Mouse (Mus musculus): ENCODE results near the gene Lamtor5. TPM values are rescaled to one million over a fixed set of nuclear protein-coding genes. Genes with fewer than 3 reads are reported as not detected.
A peak's percentile ranks its signal among the peaks of the same experiment; 100 is the strongest.

Gene Lamtor5
- polyA plus RNA-seq, 1 experiment from 2014 or later, result 176 TPM

DNA sequence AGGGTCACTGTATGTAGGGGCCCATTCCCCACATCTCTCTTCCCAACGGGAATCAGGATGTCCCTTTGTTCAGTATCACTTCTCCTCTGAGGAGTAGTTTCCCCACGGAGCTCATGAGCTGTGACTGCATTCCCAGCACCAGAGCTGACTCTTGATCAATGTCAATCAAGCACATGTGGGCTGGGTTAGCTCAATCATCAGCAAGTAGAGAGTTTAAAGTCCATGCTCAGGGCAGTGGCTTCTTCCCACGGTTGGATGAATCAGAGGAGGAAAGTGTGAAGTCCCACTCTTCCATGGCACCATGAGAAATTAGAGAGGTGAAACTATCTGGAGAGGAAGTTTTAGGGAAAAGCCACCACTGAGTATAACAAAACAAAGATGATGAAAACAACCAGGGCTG lies 29.6 kb upstream of the Lamtor5 start:
- no peaks in the 10 kb centered on the region for H3K36me3 ChIP-seq
- WGBS, result 70% methylated on average over 3 of the region's 3 CpGs
- no peak overlapping the region for H3K4me2 ChIP-seq
- no peaks in the 10 kb centered on the region; the same call in 1 of the 2 replicates for H3K4me1 ChIP-seq (replicated peaks)
- no peak overlapping the region for H3K4me3 ChIP-seq
- no peak overlapping the region for H3K9ac ChIP-seq
- H3K27ac ChIP-seq (replicated peaks), result no peak overlapping the region
- no peak for ATAC-seq (ENCODE audit: low FRiP score, low read depth)
- no peaks in the 10 kb centered on the region; the same call in 1 of the 2 replicates for H3K27me3 ChIP-seq
- H3K9me3 ChIP-seq, result no peaks in the 10 kb centered on the region

DNA sequence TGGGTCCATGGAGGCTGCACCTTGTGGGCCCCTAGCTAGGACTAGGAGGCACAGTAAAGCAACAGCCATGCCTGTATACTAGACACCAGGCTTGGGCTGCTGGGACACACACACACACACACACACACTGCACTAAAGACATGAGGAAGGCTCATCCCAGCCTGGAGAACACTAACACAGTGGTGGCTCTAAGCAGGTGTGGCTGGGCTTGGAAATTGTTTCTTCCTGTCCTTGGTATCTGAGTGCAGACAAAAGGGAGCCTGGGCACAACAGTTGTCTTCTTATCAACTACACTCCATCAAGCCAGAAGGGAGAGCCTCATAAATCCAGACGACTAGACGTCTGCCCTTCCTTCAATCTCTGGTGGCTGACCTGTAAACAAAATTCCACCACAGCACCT lies 28.3 kb upstream of the Lamtor5 start:
- ATAC-seq (ENCODE audit: low FRiP score, low read depth), result no peak
- H3K9ac ChIP-seq, result no peak overlapping the region
- no peak overlapping the region for H3K4me2 ChIP-seq
- H3K4me1 ChIP-seq (replicated peaks), result no peaks in the 10 kb centered on the region; the same call in 1 of the 2 replicates
- 80% methylated on average over 2 of the region's 2 CpGs for WGBS
- no peaks in the 10 kb centered on the region for H3K9me3 ChIP-seq
- no peak overlapping the region for H3K4me3 ChIP-seq
- no peaks in the 10 kb centered on the region for H3K36me3 ChIP-seq
- H3K27ac ChIP-seq (replicated peaks), result no peak overlapping the region
- no peaks in the 10 kb centered on the region for H3K27me3 ChIP-seq

- H3K4me3 ChIP-seq, result no peak overlapping the region
- no peaks in the 10 kb centered on the region for H3K9me3 ChIP-seq
- no peaks in the 10 kb centered on the region for H3K27me3 ChIP-seq
- H3K27ac ChIP-seq (replicated peaks), result no peak overlapping the region
- no peak overlapping the region for H3K9ac ChIP-seq
- no peak for ATAC-seq (ENCODE audit: low FRiP score, low read depth)
- H3K36me3 ChIP-seq, result no peaks in the 10 kb centered on the region
- H3K4me1 ChIP-seq (replicated peaks), result peaks cover 6% of the 10 kb centered on the region; the same call in 1 of the 2 replicates
- 63% methylated on average over 4 of the region's 4 CpGs for WGBS
- H3K4me2 ChIP-seq, result no peak overlapping the region
These were observed 26.6 kb upstream of the Lamtor5 start for GRCm38 (mm10) chr3:107252035-107252434.

DNA sequence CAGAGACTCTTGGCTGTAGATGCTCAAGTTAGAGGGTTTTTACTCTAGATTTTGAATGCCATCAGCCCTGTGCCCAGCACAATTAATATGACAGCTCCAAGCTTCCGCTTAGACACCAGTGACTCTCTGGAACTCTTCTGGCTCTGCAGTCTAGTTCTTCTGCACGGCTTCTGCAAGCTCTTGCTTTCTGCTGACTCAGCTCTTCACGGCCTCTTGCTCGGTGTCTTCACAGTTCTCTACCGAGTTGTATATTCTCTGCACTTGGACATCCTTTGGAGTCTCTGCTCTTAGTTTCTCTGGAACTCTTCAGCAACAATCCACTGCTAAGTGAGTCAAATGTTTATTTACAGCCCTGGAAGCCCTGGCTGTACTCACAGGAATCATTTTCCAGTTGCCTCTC lies 24.7 kb upstream of the Lamtor5 start:
- ATAC-seq (ENCODE audit: low FRiP score, low read depth), result no peak
- WGBS, result 81% methylated on average over 5 of the region's 5 CpGs
- H3K4me2 ChIP-seq, result no peak overlapping the region
- H3K4me3 ChIP-seq, result no peak overlapping the region
- no peaks in the 10 kb centered on the region for H3K27me3 ChIP-seq
- H3K4me1 ChIP-seq (replicated peaks), result peaks cover 13% of the 10 kb centered on the region
- no peak overlapping the region for H3K27ac ChIP-seq (replicated peaks)
- no peak overlapping the region for H3K9ac ChIP-seq
- no peaks in the 10 kb centered on the region for H3K9me3 ChIP-seq
- H3K36me3 ChIP-seq, result no peaks in the 10 kb centered on the region

DNA sequence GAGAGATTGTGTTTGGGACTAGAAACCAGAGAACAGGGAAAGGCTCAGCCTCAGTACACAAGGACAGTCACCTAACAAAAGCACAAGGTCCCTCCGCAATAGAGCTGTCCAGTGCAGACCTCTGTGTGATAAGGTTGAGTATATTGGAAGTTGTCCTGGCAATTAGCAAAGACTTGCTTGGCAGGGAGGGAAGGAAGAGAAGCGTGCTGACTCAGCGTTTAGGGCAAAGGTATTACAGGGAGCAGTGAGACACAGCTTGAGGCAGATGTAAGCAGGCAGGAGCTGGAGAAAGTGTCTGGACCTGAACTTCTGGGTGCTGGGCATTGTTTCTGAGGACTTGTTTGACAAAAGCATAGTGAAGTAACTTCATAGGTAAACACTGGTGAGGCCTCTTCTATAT lies 22.7 kb upstream of the Lamtor5 start:
- H3K4me3 ChIP-seq, result no peak overlapping the region
- H3K9me3 ChIP-seq, result no peaks in the 10 kb centered on the region
- no peaks in the 10 kb centered on the region for H3K36me3 ChIP-seq
- H3K27me3 ChIP-seq, result no peaks in the 10 kb centered on the region
- H3K4me1 ChIP-seq (replicated peaks), result peaks cover 18% of the 10 kb centered on the region
- no peak overlapping the region for H3K27ac ChIP-seq (replicated peaks)
- no peak overlapping the region for H3K4me2 ChIP-seq
- no peak for ATAC-seq (ENCODE audit: low FRiP score, low read depth)
- 85% methylated on average over 3 of the region's 3 CpGs for WGBS
- H3K9ac ChIP-seq, result no peak overlapping the region

DNA sequence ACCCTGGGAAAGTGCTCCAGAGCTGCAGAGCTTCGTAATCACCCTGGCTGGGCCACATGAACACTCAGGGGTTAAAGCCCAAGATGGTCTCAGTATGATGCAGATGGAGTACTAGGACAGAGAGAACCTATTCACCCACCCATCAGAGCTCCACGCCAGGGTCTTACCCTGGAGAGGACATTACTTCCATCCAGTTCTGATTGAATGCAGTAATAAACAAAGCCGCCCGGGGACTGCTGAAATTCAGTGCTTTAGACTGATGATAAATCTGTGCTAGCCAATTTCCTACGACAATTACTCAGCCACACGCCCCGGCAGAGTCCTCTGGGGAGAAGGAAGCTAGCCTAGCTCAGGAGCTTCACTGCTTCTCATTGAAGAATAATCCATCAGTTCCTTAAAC lies 21.9 kb upstream of the Lamtor5 start:
- no peaks in the 10 kb centered on the region for H3K27me3 ChIP-seq
- peak; percentile 43; the same call in 1 of the 2 replicates for ATAC-seq (ENCODE audit: low FRiP score, low read depth)
- 42% methylated on average over 7 of the region's 7 CpGs for WGBS
- H3K36me3 ChIP-seq, result no peaks in the 10 kb centered on the region
- no peak overlapping the region for H3K27ac ChIP-seq (replicated peaks)
- no peak overlapping the region for H3K4me2 ChIP-seq
- no peaks in the 10 kb centered on the region for H3K9me3 ChIP-seq
- no peak overlapping the region for H3K4me3 ChIP-seq
- H3K4me1 ChIP-seq (replicated peaks), result peaks cover 26% of the 10 kb centered on the region
- H3K9ac ChIP-seq, result no peak overlapping the region

- no peak overlapping the region for H3K4me3 ChIP-seq
- 47% methylated on average over 5 of the region's 5 CpGs for WGBS
- no peak for ATAC-seq (ENCODE audit: low FRiP score, low read depth)
- peak overlapping the region; percentile 5; the same call in 1 of the 2 replicates for H3K27ac ChIP-seq (replicated peaks)
- H3K27me3 ChIP-seq, result no peaks in the 10 kb centered on the region
- no peak overlapping the region for H3K4me2 ChIP-seq
- H3K9me3 ChIP-seq, result no peaks in the 10 kb centered on the region
- no peak overlapping the region for H3K9ac ChIP-seq
- H3K4me1 ChIP-seq (replicated peaks), result peaks cover 28% of the 10 kb centered on the region
- no peaks in the 10 kb centered on the region for H3K36me3 ChIP-seq
These were observed 20.7 kb upstream of the Lamtor5 start for GRCm38 (mm10) chr3:107257924-107258323.

DNA sequence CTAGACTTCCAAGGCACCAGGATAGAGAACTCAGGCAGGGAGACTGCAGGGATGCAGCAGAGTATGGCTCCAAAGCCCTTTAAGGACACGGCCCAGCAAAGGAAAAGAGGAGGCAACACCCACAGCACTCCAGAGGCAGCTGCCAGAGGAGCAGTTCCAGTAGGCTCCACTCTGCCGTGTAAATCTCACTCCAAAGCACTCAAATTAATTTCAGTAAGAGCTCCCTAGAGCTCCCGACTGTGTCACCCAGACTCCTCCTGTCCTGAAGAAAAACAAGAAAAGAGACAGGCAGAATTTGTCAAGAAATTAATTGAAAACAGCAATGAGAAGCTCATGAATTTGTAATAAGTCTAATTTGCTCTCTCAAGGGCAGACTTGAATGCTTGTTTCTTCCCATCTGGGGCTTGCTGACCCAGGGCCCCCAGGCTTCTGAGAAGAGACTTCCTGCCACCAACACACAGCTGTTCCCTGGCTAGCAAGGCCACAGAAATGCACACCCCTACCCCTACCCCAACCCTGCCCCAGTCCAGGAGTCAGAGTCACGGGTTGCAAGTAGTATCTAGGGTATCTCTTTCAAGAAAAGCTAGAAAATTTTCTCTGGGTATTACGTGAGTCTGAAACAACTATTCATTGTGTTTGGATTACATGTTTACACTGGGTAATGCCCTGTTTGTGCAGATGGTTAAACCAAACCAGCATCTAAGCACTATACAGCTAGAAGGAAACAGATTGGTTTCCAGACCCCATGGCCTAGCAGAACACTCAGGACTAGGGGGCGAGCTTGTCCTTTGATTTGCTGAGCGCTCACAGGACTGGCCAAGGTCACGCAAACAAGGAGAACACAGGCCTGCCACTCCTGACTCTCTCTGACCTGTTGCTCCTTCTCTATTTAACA lies 17.5 kb upstream of the Lamtor5 start:
- peak; percentile 63 for ATAC-seq (ENCODE audit: low FRiP score, low read depth)
- Histone ChIP-seq H3K36me3 (no peaks in the 10 kb centered on the region), H3K4me2 (no peak overlapping the region), H3K4me3 (no peak overlapping the region), H3K9me3 (no peaks in the 10 kb centered on the region), H3K9ac (no peak overlapping the region), H3K27ac (replicated peaks) (peak overlapping the region; percentile 59; the same call in 1 of the 2 replicates), H3K4me1 (replicated peaks) (peaks cover 28% of the 10 kb centered on the region), H3K27me3 (no peaks in the 10 kb centered on the region)
- 31% methylated on average over 8 of the region's 8 CpGs for WGBS

DNA sequence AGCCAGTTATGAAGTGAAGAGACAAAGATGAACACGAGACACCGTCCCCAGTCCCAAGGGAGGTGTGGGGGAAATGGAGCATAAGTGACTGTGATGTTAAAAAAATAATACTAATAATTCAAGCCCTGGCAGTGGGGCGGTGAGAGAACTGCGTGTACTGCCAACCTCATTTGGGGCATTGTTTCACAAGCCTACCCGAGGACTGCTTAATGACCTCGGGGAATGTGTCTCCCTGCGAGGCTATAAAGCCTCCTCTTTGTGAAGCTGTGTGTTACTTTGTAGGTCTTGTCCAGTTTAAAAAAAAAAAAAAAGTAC lies 16.9 kb upstream of the Lamtor5 start:
- 19% methylated on average over 7 of the region's 7 CpGs for WGBS
- Histone ChIP-seq H3K4me1 (replicated peaks) (peaks cover 23% of the 10 kb centered on the region), H3K36me3 (no peaks in the 10 kb centered on the region), H3K4me3 (no peak overlapping the region), H3K9me3 (no peaks in the 10 kb centered on the region), H3K4me2 (no peak overlapping the region), H3K27ac (replicated peaks) (no peak overlapping the region), H3K9ac (no peak overlapping the region), H3K27me3 (no peaks in the 10 kb centered on the region)
- peak; percentile 31; the same call in 1 of the 2 replicates for ATAC-seq (ENCODE audit: low FRiP score, low read depth)

DNA sequence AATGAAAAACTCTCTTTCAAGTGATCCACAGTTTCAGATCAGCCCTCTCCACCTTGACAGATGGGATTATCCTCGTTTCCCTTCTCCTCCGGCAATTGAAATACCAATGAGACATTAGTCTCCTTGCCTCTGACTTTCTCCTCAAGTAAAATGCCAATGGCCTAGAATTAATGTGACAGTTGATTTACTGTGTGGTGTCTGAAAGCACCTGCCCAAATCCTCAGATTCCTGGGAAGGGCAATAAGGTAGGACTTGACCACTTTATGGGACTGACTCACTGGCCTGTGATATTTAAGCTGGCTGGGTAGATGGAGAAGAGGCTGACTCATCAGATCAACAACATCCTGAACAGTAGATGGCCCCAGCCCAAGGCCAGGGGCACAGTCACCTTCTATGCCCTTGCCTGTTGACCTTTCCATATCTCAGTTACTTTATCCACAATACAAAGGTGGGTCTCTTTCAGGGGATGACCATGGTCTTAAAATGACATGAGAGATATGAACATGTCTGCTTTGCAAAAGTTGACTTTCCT lies 11.8 kb upstream of the Lamtor5 start:
- H3K27me3 ChIP-seq, result no peaks in the 10 kb centered on the region
- no peak overlapping the region for H3K27ac ChIP-seq (replicated peaks)
- no peak overlapping the region for H3K4me2 ChIP-seq
- H3K36me3 ChIP-seq, result no peaks in the 10 kb centered on the region
- H3K4me1 ChIP-seq (replicated peaks), result peaks cover 1% of the 10 kb centered on the region
- H3K9ac ChIP-seq, result no peak overlapping the region
- WGBS, result 70% methylated on average over 2 of the region's 2 CpGs
- no peak for ATAC-seq (ENCODE audit: low FRiP score, low read depth)
- H3K9me3 ChIP-seq, result no peaks in the 10 kb centered on the region
- no peak overlapping the region for H3K4me3 ChIP-seq

GRCm38 (mm10) chr3:107272433-107272832 lies 6.2 kb upstream of the Lamtor5 start:
- no peaks in the 10 kb centered on the region for H3K36me3 ChIP-seq
- 92% methylated on average over 3 of the region's 3 CpGs for WGBS

DNA sequence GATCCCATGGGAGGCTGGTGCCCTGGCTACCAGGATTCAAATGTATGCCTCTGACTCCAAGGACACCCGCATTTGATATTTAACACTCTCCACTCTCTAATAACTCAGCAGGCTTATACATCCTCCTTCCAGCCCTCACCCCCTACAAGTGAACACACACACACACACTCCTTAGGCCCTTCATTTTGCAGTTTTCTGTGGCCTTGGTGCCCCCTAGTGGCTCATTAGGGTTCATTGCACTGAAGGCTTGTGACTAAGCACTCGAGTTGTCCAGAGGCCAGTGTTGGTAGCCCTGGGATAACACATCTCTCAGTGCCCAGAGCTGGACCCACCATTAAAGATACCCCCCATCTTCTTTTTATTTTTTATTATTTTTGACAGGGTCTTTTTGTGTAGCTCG lies 4.8 kb upstream of the Lamtor5 start:
- H3K4me3 ChIP-seq, result no peak overlapping the region
- peaks cover 5% of the 10 kb centered on the region for H3K4me1 ChIP-seq (replicated peaks)
- no peaks in the 10 kb centered on the region for H3K36me3 ChIP-seq
- 14% methylated on average over 3 of the region's 3 CpGs for WGBS
- no peak overlapping the region for H3K4me2 ChIP-seq
- H3K27me3 ChIP-seq, result no peaks in the 10 kb centered on the region
- H3K9me3 ChIP-seq, result no peaks in the 10 kb centered on the region
- ATAC-seq (ENCODE audit: low FRiP score, low read depth), result peak; percentile 83
- no peak overlapping the region for H3K27ac ChIP-seq (replicated peaks)
- H3K9ac ChIP-seq, result no peak overlapping the region

More at GRCm38 (mm10) chr3:107272433-107272832, 6.2 kb upstream of the Lamtor5 start:
- no peaks in the 10 kb centered on the region for H3K27me3 ChIP-seq
- no peak overlapping the region for H3K4me2 ChIP-seq
- no peaks in the 10 kb centered on the region for H3K4me1 ChIP-seq (replicated peaks)
- no peak overlapping the region for H3K27ac ChIP-seq (replicated peaks)
- no peak overlapping the region for H3K9ac ChIP-seq
- H3K4me3 ChIP-seq, result no peak overlapping the region
- H3K9me3 ChIP-seq, result no peaks in the 10 kb centered on the region
- ATAC-seq (ENCODE audit: low FRiP score, low read depth), result no peak

All from hindbrain, embryonic 15.5 days (tissue).